Mouse (Mus musculus) intestine, embryonic 14.5 days (tissue): ENCODE measurements at regions not wholly inside any gene's neighbourhood (a gene's known extent, or its start where the extent isn't known, plus 50 kb on each side); places are given as distances from the start of the nearest gene placed in this dataset.

ENCODE experiments used
- ATAC-seq: fragments of 200-750 bp; cut with Nextera tagmentation; replicated peaks from 2 replicates; pipeline ENCODE4 v1.8.0; 2017; ENCODE audit warnings: low read depth, moderate number of reproducible peaks, moderate TSS enrichment, moderate library complexity; ENCODE audit not compliant: low FRiP score, low TSS enrichment
- DNase-seq: peaks from one replicate; pipeline ENCODE4 v3.0.0-alpha.2; 2018; ENCODE audit warnings: low spot score
- H3K27ac ChIP-seq: fragments of 300-500 bp; sonication (generic); 2 replicates; pipeline ENCODE4 v1.5.1; 2014; ENCODE audit warnings: low read depth, mild to moderate bottlenecking, control low read depth
- H3K27me3 ChIP-seq: fragments of 300-500 bp; sonication (generic); replicated peaks from 2 replicates; pipeline ENCODE4 v1.6.1; 2014; ENCODE audit warnings: low read length, control low read depth; ENCODE audit not compliant: control insufficient read depth, insufficient read depth
- H3K36me3 ChIP-seq: fragments of 300-500 bp; sonication (generic); 2 replicates; pipeline ENCODE4 v1.6.1; 2014; ENCODE audit warnings: low read length, control low read depth; ENCODE audit not compliant: control insufficient read depth, insufficient read depth
- H3K4me1 ChIP-seq: fragments of 300-500 bp; sonication (generic); replicated peaks from 2 replicates; pipeline ENCODE4 v1.6.1; 2014; ENCODE audit warnings: low read length, control low read depth, mixed read lengths; ENCODE audit not compliant: control insufficient read depth, insufficient read depth
- H3K4me2 ChIP-seq: fragments of 300-500 bp; sonication (generic); 2 replicates; pipeline ENCODE4 v1.6.1; 2014; ENCODE audit warnings: low read length
- H3K4me3 ChIP-seq: fragments of 300-500 bp; sonication (generic); 2 replicates; pipeline ENCODE4 v1.5.1; 2014; ENCODE audit warnings: low read depth, low read length, control low read depth, mixed read lengths
- H3K9ac ChIP-seq: fragments of 300-500 bp; sonication (generic); 2 replicates; pipeline ENCODE4 v1.6.1; 2014; ENCODE audit warnings: mild to moderate bottlenecking, low read length
- H3K9me3 ChIP-seq: fragments of 300-500 bp; sonication (generic); 2 replicates; pipeline ENCODE4 v1.6.1; 2016; ENCODE audit warnings: low read length, control low read depth; ENCODE audit not compliant: control insufficient read depth
- WGBS: fragments of 180-500 bp; shearing (Covaris S2); extraction: QIAGEN DNeasy Blood & Tissue Kit; methylation state at CpG from one replicate; pipeline ENCODE4 v1.1.7; 2014; 5-methylcytosine and 5-hydroxymethylcytosine counted together

GRCm38 (mm10) chr9:74671356-74671952 lies 190.3 kb upstream of the Onecut1 start:
- Histone ChIP-seq H3K27me3 (no peaks in the 10 kb centered on the region), H3K4me2 (no peak overlapping the region), H3K9ac (no peak overlapping the region), H3K4me1 (no peaks in the 10 kb centered on the region), H3K36me3 (no peaks in the 10 kb centered on the region), H3K4me3 (no peak overlapping the region), H3K9me3 (no peaks in the 10 kb centered on the region), H3K27ac (no peak overlapping the region)
- no peak for DNase-seq
- no peak for ATAC-seq
- WGBS = 81% methylated on average over 4 of the region's 4 CpGs

DNA sequence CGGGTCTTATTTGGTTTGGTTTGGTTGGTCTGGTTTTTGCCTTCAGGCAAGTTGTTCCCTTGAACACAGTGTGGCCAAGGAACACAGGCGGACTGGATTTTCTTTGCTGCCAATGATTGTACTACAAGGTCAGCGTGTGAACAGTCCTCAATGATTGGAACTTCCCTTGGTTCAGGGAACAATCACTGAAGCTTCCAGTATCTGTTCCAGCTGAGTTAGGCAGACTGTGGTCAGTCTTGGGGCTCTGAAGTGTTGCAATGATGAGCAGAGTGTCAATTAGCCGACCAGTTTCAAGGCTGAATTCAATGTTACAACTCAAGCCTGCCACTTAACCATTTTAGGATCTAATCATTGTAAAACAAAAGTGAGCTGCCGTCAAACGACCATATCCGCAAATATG lies 189.5 kb upstream of the Onecut1 start:
- Histone ChIP-seq H3K4me3 (no peak overlapping the region), H3K4me2 (no peak overlapping the region), H3K4me1 (no peaks in the 10 kb centered on the region), H3K36me3 (no peaks in the 10 kb centered on the region), H3K27me3 (no peaks in the 10 kb centered on the region), H3K9ac (no peak overlapping the region), H3K27ac (no peak overlapping the region), H3K9me3 (no peaks in the 10 kb centered on the region)
- no peak for DNase-seq
- 83% methylated on average over 7 of the region's 7 CpGs for WGBS
- no peak for ATAC-seq

GRCm38 (mm10) chr9:74698229-74698628 lies 163.5 kb upstream of the Onecut1 start:
- DNase-seq = no peak
- WGBS = 64% methylated on average over 8 of the region's 8 CpGs

GRCm38 (mm10) chr9:74705698-74706097 lies 156.0 kb upstream of the Onecut1 start:
- Histone ChIP-seq H3K9me3 (no peaks in the 10 kb centered on the region), H3K4me3 (no peak overlapping the region), H3K36me3 (no peaks in the 10 kb centered on the region), H3K27me3 (no peaks in the 10 kb centered on the region), H3K4me1 (no peaks in the 10 kb centered on the region), H3K27ac (no peak overlapping the region), H3K4me2 (no peak overlapping the region), H3K9ac (no peak overlapping the region)
- 26% methylated on average over 4 of the region's 4 CpGs for whole genome bisulfite sequencing
- DNase-seq (no peak), ATAC-seq (no peak)

More at GRCm38 (mm10) chr9:74698229-74698628, 163.5 kb upstream of the Onecut1 start:
- H3K4me1 ChIP-seq = no peaks in the 10 kb centered on the region
- H3K36me3 ChIP-seq = no peaks in the 10 kb centered on the region
- H3K27ac ChIP-seq = no peak overlapping the region
- no peaks in the 10 kb centered on the region for H3K9me3 ChIP-seq
- H3K9ac ChIP-seq = no peak overlapping the region
- no peak overlapping the region for H3K4me2 ChIP-seq
- ATAC-seq = no peak
- H3K4me3 ChIP-seq = no peak overlapping the region
- no peaks in the 10 kb centered on the region for H3K27me3 ChIP-seq

DNA sequence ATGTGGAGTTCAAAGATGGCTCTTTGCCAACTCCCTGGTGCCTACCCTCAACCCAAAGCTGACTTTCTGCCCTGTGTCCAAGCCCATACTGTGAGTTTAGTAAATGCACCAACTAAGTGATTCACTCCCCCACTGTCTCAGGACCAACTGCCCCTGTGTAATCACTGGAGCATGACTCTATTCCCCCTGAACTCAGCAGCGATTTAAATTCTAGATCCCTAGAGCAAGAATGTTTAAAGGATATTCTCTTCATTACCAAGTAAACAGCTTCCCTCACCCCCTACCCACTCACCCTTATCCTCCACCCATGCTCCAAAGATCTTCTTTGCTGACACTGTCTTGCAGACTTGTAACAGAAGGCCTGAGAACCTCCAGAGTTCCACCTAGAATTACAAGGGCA lies 154.1 kb upstream of the Onecut1 start:
- 65% methylated on average over 1 of the region's 1 CpGs for WGBS
- ATAC-seq (no peak), DNase-seq (no peak)
- Histone ChIP-seq H3K27me3 (no peaks in the 10 kb centered on the region), H3K4me3 (no peak overlapping the region), H3K9ac (no peak overlapping the region), H3K4me2 (no peak overlapping the region), H3K4me1 (no peaks in the 10 kb centered on the region), H3K36me3 (no peaks in the 10 kb centered on the region), H3K9me3 (no peaks in the 10 kb centered on the region), H3K27ac (no peak overlapping the region)

DNA sequence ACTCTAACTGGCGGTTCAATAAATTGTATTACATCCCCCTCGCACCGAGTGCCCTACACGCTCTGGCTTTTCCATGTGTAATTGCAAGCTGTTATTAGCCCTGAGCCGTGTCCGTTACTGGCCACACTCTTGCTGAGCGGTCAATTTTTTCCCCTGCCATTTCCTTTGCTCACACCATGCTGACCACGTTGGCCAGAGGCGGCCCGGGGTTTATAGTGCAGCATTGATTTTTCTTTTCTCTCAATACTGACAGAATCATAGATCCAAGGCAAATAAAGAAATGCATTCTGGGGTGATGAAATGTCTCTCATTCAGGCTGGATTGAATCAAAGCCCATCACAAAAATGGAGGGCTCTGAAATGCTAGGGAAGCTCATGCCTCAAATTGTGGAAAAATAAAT lies 150.0 kb upstream of the Onecut1 start:
- no peak overlapping the region for H3K27ac ChIP-seq
- ATAC-seq (no peak), DNase-seq (no peak)
- H3K4me3 ChIP-seq = no peak overlapping the region
- H3K4me2 ChIP-seq = no peak overlapping the region
- H3K27me3 ChIP-seq = no peaks in the 10 kb centered on the region
- no peaks in the 10 kb centered on the region for H3K9me3 ChIP-seq
- H3K4me1 ChIP-seq = no peaks in the 10 kb centered on the region
- H3K36me3 ChIP-seq = no peaks in the 10 kb centered on the region
- H3K9ac ChIP-seq = no peak overlapping the region
- 89% methylated on average over 10 of the region's 10 CpGs for whole genome bisulfite sequencing

DNA sequence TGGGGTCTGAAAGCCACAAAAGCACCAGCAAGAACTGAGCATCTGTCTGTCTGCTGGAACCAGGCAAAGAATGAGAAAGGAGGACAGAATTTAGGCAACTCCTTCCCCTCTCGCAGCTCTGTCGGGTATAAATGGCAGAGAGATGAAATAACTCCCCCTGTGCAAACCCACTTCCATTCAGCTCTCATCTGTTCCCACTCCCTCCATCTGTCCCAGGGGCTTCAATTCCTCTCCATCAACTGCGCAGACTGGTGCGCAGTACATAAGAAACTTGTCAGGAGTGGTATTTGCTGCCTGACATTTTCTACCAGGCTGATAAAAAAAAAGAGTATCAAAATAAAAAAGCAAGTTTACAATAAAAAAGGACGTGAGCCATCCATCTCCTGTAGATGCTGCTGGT lies 129.3 kb upstream of the Onecut1 start:
- WGBS = 79% methylated on average over 5 of the region's 5 CpGs
- DNase-seq (no peak), ATAC-seq (no peak)
- Histone ChIP-seq H3K9ac (no peak overlapping the region), H3K27me3 (no peaks in the 10 kb centered on the region), H3K27ac (no peak overlapping the region), H3K4me1 (no peaks in the 10 kb centered on the region), H3K4me3 (no peak overlapping the region), H3K9me3 (no peaks in the 10 kb centered on the region), H3K4me2 (no peak overlapping the region), H3K36me3 (no peaks in the 10 kb centered on the region)

- Histone ChIP-seq H3K4me2 (no peak overlapping the region), H3K9me3 (no peaks in the 10 kb centered on the region), H3K9ac (no peak overlapping the region), H3K36me3 (no peaks in the 10 kb centered on the region), H3K4me1 (no peaks in the 10 kb centered on the region), H3K27me3 (no peaks in the 10 kb centered on the region), H3K4me3 (no peak overlapping the region), H3K27ac (no peak overlapping the region)
- DNase-seq (no peak), ATAC-seq (no peak)
- WGBS = 87% methylated on average over 2 of the region's 2 CpGs
These were observed 119.8 kb upstream of the Onecut1 start for GRCm38 (mm10) chr9:74741949-74742348.

GRCm38 (mm10) chr9:74747886-74748285 lies 113.8 kb upstream of the Onecut1 start:
- H3K9ac ChIP-seq = no peak overlapping the region
- no peaks in the 10 kb centered on the region for H3K27me3 ChIP-seq
- no peak overlapping the region for H3K4me3 ChIP-seq
- H3K9me3 ChIP-seq = no peaks in the 10 kb centered on the region
- H3K27ac ChIP-seq = no peak overlapping the region
- WGBS = 56% methylated on average over 7 of the region's 7 CpGs
- H3K36me3 ChIP-seq = no peaks in the 10 kb centered on the region
- no peak overlapping the region for H3K4me2 ChIP-seq
- no peaks in the 10 kb centered on the region for H3K4me1 ChIP-seq
- ATAC-seq (no peak), DNase-seq (no peak)
